24 mouse cellular contexts compared by ENCODE assay signal in genomic region chr11:70674014-70674413, GRCm38 (mm10). TPM values are rescaled to one million over a fixed set of nuclear protein-coding genes. Genes with fewer than 3 reads are reported as not detected.
DNase-seq lines count a peak whose midpoint lies in the region; ATAC-seq and TF ChIP-seq lines count a peak whose summit lies in the region.
"Had no signal": no experiment of that assay in that cellular context is flagged by ENCODE, and none has a peak within 500 bp of the region (broad histone marks: within the 10 kb centered on the region; RNA-seq: fewer than 3 reads in every experiment).

No protein-coding gene starts in this region.

- H3K4me3 ChIP-seq in forebrain, embryonic 11.5 days (ENCODE audit: low read depth, low read length) = no peak overlapping the region
- no peak overlapping the region for H3K4me3 ChIP-seq in forebrain, embryonic 16.5 days (replicated peaks; ENCODE audit: low read length)
- no peak overlapping the region for H3K4me3 ChIP-seq in hindbrain, embryonic 13.5 days
- H3K4me3 ChIP-seq in hindbrain, embryonic 16.5 days (ENCODE audit: low read length) = no peak overlapping the region
- H3K4me3 ChIP-seq in limb, embryonic 10.5 days = peak overlapping the region; percentile 3; the same call in 1 of the 2 replicates
- no peak overlapping the region for H3K4me3 ChIP-seq in olfactory bulb, adult 2 months (ENCODE audit: insufficient read depth, low read depth, low read length)
- H3K4me3 ChIP-seq: embryonic facial prominence, embryonic 12.5 days; forebrain, embryonic 15.5 days; intestine, embryonic 15.5 days; limb, embryonic 12.5 days; lung, embryonic 15.5 days; neural tube, embryonic 15.5 days; stomach, embryonic 15.5 days had no signal

- peaks cover 4% of the 10 kb centered on the region; the same call in 1 of the 2 replicates for H3K4me1 ChIP-seq in forebrain, embryonic 11.5 days (replicated peaks; ENCODE audit: control insufficient read depth, insufficient read depth, low read length)
- H3K4me1 ChIP-seq in forebrain, embryonic 16.5 days (replicated peaks; ENCODE audit: control insufficient read depth, insufficient read depth, low read length) = peaks cover 13% of the 10 kb centered on the region
- peaks cover 21% of the 10 kb centered on the region for H3K4me1 ChIP-seq in hindbrain, embryonic 13.5 days (replicated peaks)
- H3K4me1 ChIP-seq in hindbrain, embryonic 16.5 days (ENCODE audit: control insufficient read depth, insufficient read depth, low read depth, low read length) = peaks cover 11% of the 10 kb centered on the region
- peaks cover 18% of the 10 kb centered on the region for H3K4me1 ChIP-seq in limb, embryonic 10.5 days
- H3K4me1 ChIP-seq in olfactory bulb, adult 2 months (ENCODE audit: control insufficient read depth, insufficient read depth, low read length) = peaks cover 15% of the 10 kb centered on the region

- no peak for ATAC-seq in forebrain, embryonic 11.5 days (replicated peaks; ENCODE audit: low FRiP score)
- ATAC-seq in forebrain, embryonic 16.5 days = no peak
- no peak for ATAC-seq in hindbrain, embryonic 13.5 days (ENCODE audit: low FRiP score)
- ATAC-seq in hindbrain, embryonic 16.5 days = no peak
- ATAC-seq: forebrain, embryonic 15.5 days; hindbrain, postnatal 0 days; intestine, embryonic 15.5 days had no signal

- 60% methylated on average over 6 of the region's 6 CpGs for whole genome bisulfite sequencing in forebrain, embryonic 11.5 days
- WGBS in forebrain, embryonic 16.5 days = 58% methylated on average over 6 of the region's 6 CpGs
- 47% methylated on average over 6 of the region's 6 CpGs for WGBS in hindbrain, embryonic 13.5 days
- 60% methylated on average over 6 of the region's 6 CpGs for WGBS in hindbrain, embryonic 16.5 days
- WGBS in limb, embryonic 10.5 days = 78% methylated on average over 6 of the region's 6 CpGs
- 66% methylated on average over 6 of the region's 6 CpGs for WGBS in olfactory bulb, adult 2 months

- H3K27me3 ChIP-seq in forebrain, embryonic 11.5 days (ENCODE audit: control insufficient read depth, insufficient read depth, low read length) = no peaks in the 10 kb centered on the region
- no peaks in the 10 kb centered on the region for H3K27me3 ChIP-seq in forebrain, embryonic 16.5 days (replicated peaks; ENCODE audit: control insufficient read depth, insufficient read depth, low read length)
- H3K27me3 ChIP-seq in hindbrain, embryonic 13.5 days = no peaks in the 10 kb centered on the region
- H3K27me3 ChIP-seq in hindbrain, embryonic 16.5 days (replicated peaks; ENCODE audit: control insufficient read depth, insufficient read depth, low read length) = no peaks in the 10 kb centered on the region
- H3K27me3 ChIP-seq in limb, embryonic 10.5 days (ENCODE audit: low read depth, poor library complexity, severe bottlenecking) = no peaks in the 10 kb centered on the region
- H3K27me3 ChIP-seq: embryonic facial prominence, embryonic 12.5 days; forebrain, embryonic 15.5 days; intestine, embryonic 15.5 days; limb, embryonic 12.5 days; lung, embryonic 15.5 days; neural tube, embryonic 15.5 days; stomach, embryonic 15.5 days had no signal

- DNase-seq in forebrain, embryonic 11.5 days (ENCODE audit: low spot score) = peak; percentile 49
- DNase-seq in limb, embryonic 10.5 days (ENCODE audit: low spot score) = no peak
- DNase-seq: adrenal gland, postnatal 36 days; B cell, adult 2 months; embryo, embryonic 11 days; heart, postnatal 4 days; kidney, adult 2 months; kidney, postnatal 4 days; layer of hippocampus, adult 9-11 months; midbrain, embryonic 14.5 days; right cerebral cortex, postnatal 25 days had no signal

- H3K9me3 ChIP-seq in forebrain, embryonic 11.5 days (ENCODE audit: control insufficient read depth, low read length) = no peaks in the 10 kb centered on the region
- H3K9me3 ChIP-seq in forebrain, embryonic 16.5 days (ENCODE audit: control insufficient read depth, low read length) = no peaks in the 10 kb centered on the region
- H3K9me3 ChIP-seq in hindbrain, embryonic 13.5 days = no peaks in the 10 kb centered on the region
- no peaks in the 10 kb centered on the region for H3K9me3 ChIP-seq in hindbrain, embryonic 16.5 days (ENCODE audit: control insufficient read depth, low read length)
- no peaks in the 10 kb centered on the region for H3K9me3 ChIP-seq in limb, embryonic 10.5 days (replicated peaks)
- H3K9me3 ChIP-seq: embryonic facial prominence, embryonic 12.5 days; forebrain, embryonic 15.5 days; intestine, embryonic 15.5 days; limb, embryonic 12.5 days; lung, embryonic 15.5 days; neural tube, embryonic 15.5 days; stomach, embryonic 15.5 days had no signal

- H3K4me2 ChIP-seq in forebrain, embryonic 11.5 days (ENCODE audit: low read depth, low read length, severe bottlenecking) = no peak overlapping the region
- no peak overlapping the region for H3K4me2 ChIP-seq in forebrain, embryonic 16.5 days (ENCODE audit: low read length)
- no peak overlapping the region for H3K4me2 ChIP-seq in hindbrain, embryonic 13.5 days
- H3K4me2 ChIP-seq in hindbrain, embryonic 16.5 days (ENCODE audit: low read length) = no peak overlapping the region
- H3K4me2 ChIP-seq: embryonic facial prominence, embryonic 12.5 days; forebrain, embryonic 15.5 days; intestine, embryonic 15.5 days; limb, embryonic 12.5 days; lung, embryonic 15.5 days; neural tube, embryonic 15.5 days; stomach, embryonic 15.5 days had no signal

- H3K9ac ChIP-seq in forebrain, embryonic 11.5 days (ENCODE audit: low read length) = no peak overlapping the region
- no peak overlapping the region for H3K9ac ChIP-seq in forebrain, embryonic 16.5 days (replicated peaks; ENCODE audit: low read depth, low read length)
- 0 out of 2 replicates have a peak overlapping the region, but pooled peaks have one; percentile 29 for H3K9ac ChIP-seq in hindbrain, embryonic 13.5 days
- no peak overlapping the region for H3K9ac ChIP-seq in hindbrain, embryonic 16.5 days (ENCODE audit: low read depth, low read length)
- H3K9ac ChIP-seq: forebrain, embryonic 15.5 days; intestine, embryonic 15.5 days; limb, embryonic 12.5 days; lung, embryonic 15.5 days; neural tube, embryonic 15.5 days; stomach, embryonic 15.5 days had no signal

- no peaks in the 10 kb centered on the region; the same call in 1 of the 2 replicates for H3K36me3 ChIP-seq in forebrain, embryonic 11.5 days (ENCODE audit: control insufficient read depth, insufficient read depth, low read length)
- H3K36me3 ChIP-seq in forebrain, embryonic 16.5 days (ENCODE audit: control insufficient read depth, insufficient read depth) = no peaks in the 10 kb centered on the region; the same call in 1 of the 2 replicates
- H3K36me3 ChIP-seq in hindbrain, embryonic 13.5 days = peaks cover 64% of the 10 kb centered on the region
- peaks cover 16% of the 10 kb centered on the region for H3K36me3 ChIP-seq in hindbrain, embryonic 16.5 days (ENCODE audit: control insufficient read depth, insufficient read depth, low read length)
- peaks cover 51% of the 10 kb centered on the region for H3K36me3 ChIP-seq in limb, embryonic 10.5 days

- TF ChIP-seq POLR2A in olfactory bulb, adult 2 months (IDR thresholded peaks at IDR 0.05; ENCODE audit: insufficient read depth, low read depth, low read length) = no peak

- no peak for TF ChIP-seq CTCF in olfactory bulb, adult 2 months (IDR thresholded peaks at IDR 0.05; ENCODE audit: insufficient read depth, low read depth, low read length)

- no peak overlapping the region for H3K27ac ChIP-seq in forebrain, embryonic 11.5 days (ENCODE audit: low read depth, low read length)
- no peak overlapping the region for H3K27ac ChIP-seq in forebrain, embryonic 16.5 days (ENCODE audit: low read length)
- no peak overlapping the region for H3K27ac ChIP-seq in hindbrain, embryonic 13.5 days
- no peak overlapping the region for H3K27ac ChIP-seq in hindbrain, embryonic 16.5 days (ENCODE audit: low read depth, low read length)
- H3K27ac ChIP-seq in limb, embryonic 10.5 days = no peak overlapping the region
- 0 out of 2 replicates have a peak overlapping the region, but pooled peaks have one; percentile 16 for H3K27ac ChIP-seq in olfactory bulb, adult 2 months (ENCODE audit: insufficient read depth, low read depth, low read length)
- H3K27ac ChIP-seq: embryonic facial prominence, embryonic 12.5 days; forebrain, embryonic 15.5 days; hindbrain, postnatal 0 days; intestine, embryonic 15.5 days; kidney, postnatal 0 days; limb, embryonic 12.5 days; lung, embryonic 15.5 days; neural tube, embryonic 15.5 days; stomach, embryonic 15.5 days had no signal

RNA-seq across cellular contexts. Expression of gene Spag7, which starts 4.8 kb away (rescaled TPM):
- polyA plus RNA-seq in forebrain, embryonic 11.5 days (2014; fragmentation: Nextera tagmentation; extraction: Ambion mirVana) = 160 and 167 TPM in 2 replicates
- 119 and 146 TPM in 2 replicates for polyA plus RNA-seq in forebrain, embryonic 16.5 days (2015; fragmentation: Nextera tagmentation; extraction: Ambion mirVana)
- polyA plus RNA-seq in hindbrain, embryonic 13.5 days (2015; fragmentation: Nextera tagmentation; extraction: Ambion mirVana) = 162 and 169 TPM in 2 replicates
- polyA plus RNA-seq in hindbrain, embryonic 16.5 days (2015; fragmentation: Nextera tagmentation; extraction: Ambion mirVana) = 151 and 161 TPM in 2 replicates
- 182 and 196 TPM in 2 replicates for polyA plus RNA-seq in limb, embryonic 10.5 days (2016; fragmentation: Nextera tagmentation; extraction: Ambion mirVana)
- not detected in 2 replicates for polyA plus RNA-seq in olfactory bulb, adult 2 months (2012; ENCODE audit: insufficient read depth, insufficient read length, low replicate concordance, missing spikeins)

RNA-seq across cellular contexts. Expression of gene Camta2, which starts 13.9 kb away (rescaled TPM):
- polyA plus RNA-seq in forebrain, embryonic 11.5 days (2014; fragmentation: Nextera tagmentation; extraction: Ambion mirVana) = 10.8 and 11.4 TPM in 2 replicates
- 17.2 and 21.3 TPM in 2 replicates for polyA plus RNA-seq in forebrain, embryonic 16.5 days (2015; fragmentation: Nextera tagmentation; extraction: Ambion mirVana)
- 15.2 and 15.3 TPM in 2 replicates for polyA plus RNA-seq in hindbrain, embryonic 13.5 days (2015; fragmentation: Nextera tagmentation; extraction: Ambion mirVana)
- 26.3 and 31.5 TPM in 2 replicates for polyA plus RNA-seq in hindbrain, embryonic 16.5 days (2015; fragmentation: Nextera tagmentation; extraction: Ambion mirVana)
- polyA plus RNA-seq in limb, embryonic 10.5 days (2016; fragmentation: Nextera tagmentation; extraction: Ambion mirVana) = 8.9 and 11.6 TPM in 2 replicates
- not detected in 2 replicates for polyA plus RNA-seq in olfactory bulb, adult 2 months (2012; ENCODE audit: insufficient read depth, insufficient read length, low replicate concordance, missing spikeins)

RNA-seq across cellular contexts. Expression of gene Eno3, which starts 17.0 kb away (rescaled TPM):
- 16.6 and 17.4 TPM in 2 replicates for polyA plus RNA-seq in forebrain, embryonic 11.5 days (2014; fragmentation: Nextera tagmentation; extraction: Ambion mirVana)
- 6.5 and 8.2 TPM in 2 replicates for polyA plus RNA-seq in forebrain, embryonic 16.5 days (2015; fragmentation: Nextera tagmentation; extraction: Ambion mirVana)
- 7.1 and 9.2 TPM in 2 replicates for polyA plus RNA-seq in hindbrain, embryonic 13.5 days (2015; fragmentation: Nextera tagmentation; extraction: Ambion mirVana)
- 6.0 and 16.3 TPM in 2 replicates for polyA plus RNA-seq in hindbrain, embryonic 16.5 days (2015; fragmentation: Nextera tagmentation; extraction: Ambion mirVana)
- 67.8 and 75.6 TPM in 2 replicates for polyA plus RNA-seq in limb, embryonic 10.5 days (2016; fragmentation: Nextera tagmentation; extraction: Ambion mirVana)
- polyA plus RNA-seq in olfactory bulb, adult 2 months (2012; ENCODE audit: insufficient read depth, insufficient read length, low replicate concordance, missing spikeins) = not detected in 2 replicates

RNA-seq across cellular contexts. Expression of gene Pfn1, which starts 19.6 kb away (rescaled TPM):
- 1,387 and 1,399 TPM in 2 replicates for polyA plus RNA-seq in forebrain, embryonic 11.5 days (2014; fragmentation: Nextera tagmentation; extraction: Ambion mirVana)
- 642 and 656 TPM in 2 replicates for polyA plus RNA-seq in forebrain, embryonic 16.5 days (2015; fragmentation: Nextera tagmentation; extraction: Ambion mirVana)
- polyA plus RNA-seq in hindbrain, embryonic 13.5 days (2015; fragmentation: Nextera tagmentation; extraction: Ambion mirVana) = 851 and 865 TPM in 2 replicates
- 638 and 764 TPM in 2 replicates for polyA plus RNA-seq in hindbrain, embryonic 16.5 days (2015; fragmentation: Nextera tagmentation; extraction: Ambion mirVana)
- polyA plus RNA-seq in limb, embryonic 10.5 days (2016; fragmentation: Nextera tagmentation; extraction: Ambion mirVana) = 2,132 and 2,568 TPM in 2 replicates
- polyA plus RNA-seq in olfactory bulb, adult 2 months (2012; ENCODE audit: insufficient read depth, insufficient read length, low replicate concordance, missing spikeins) = 496 and 550 TPM in 2 replicates

RNA-seq across cellular contexts. Expression of gene Inca1, which starts 25.9 kb away (rescaled TPM):
- polyA plus RNA-seq in forebrain, embryonic 11.5 days (2014; fragmentation: Nextera tagmentation; extraction: Ambion mirVana) = 0.65 and 1.3 TPM in 2 replicates
- 0.61 and 1.3 TPM in 2 replicates for polyA plus RNA-seq in forebrain, embryonic 16.5 days (2015; fragmentation: Nextera tagmentation; extraction: Ambion mirVana)
- polyA plus RNA-seq in hindbrain, embryonic 13.5 days (2015; fragmentation: Nextera tagmentation; extraction: Ambion mirVana) = 1.6 TPM in 2 replicates
- 1.2 and 1.4 TPM in 2 replicates for polyA plus RNA-seq in hindbrain, embryonic 16.5 days (2015; fragmentation: Nextera tagmentation; extraction: Ambion mirVana)
- polyA plus RNA-seq in limb, embryonic 10.5 days (2016; fragmentation: Nextera tagmentation; extraction: Ambion mirVana) = 1.1 and 1.2 TPM in 2 replicates
- not detected in 2 replicates for polyA plus RNA-seq in olfactory bulb, adult 2 months (2012; ENCODE audit: insufficient read depth, insufficient read length, low replicate concordance, missing spikeins)
